Mouse (Mus musculus) right cerebral cortex, adult 18-20 months (tissue): ENCODE data around the gene Fam184a.
A peak's percentile ranks its signal among the peaks of the same experiment; 100 is the strongest.

Experiments
- DNase-seq: peaks from one replicate; pipeline ENCODE4 v3.0.0; 2022; ENCODE audit warnings: mixed read lengths

Gene Fam184a

GRCm38 (mm10) chr10:53597121-53597881 lies 153.6 kb downstream of the Fam184a start:
- DNase-seq: peak; percentile 46

GRCm38 (mm10) chr10:53596677-53597120 lies 154.2 kb downstream of the Fam184a start, which contains the start of gene Asf1a:
Gene Asf1a, plus strand, starts transcription at chr10:53596757.
- DNase-seq: peak; percentile 98

- DNase-seq: no peak
Observed at GRCm38 (mm10) chr10:53595744-53596676, 154.9 kb downstream of the Fam184a start.

GRCm38 (mm10) chr10:53585777-53586176 lies 165.1 kb downstream of the Fam184a start:
- no peak for DNase-seq
